Mouse (Mus musculus): ENCODE measurements around the gene Rab11fip3. TPM values are rescaled to one million over a fixed set of nuclear protein-coding genes. Genes with fewer than 3 reads are reported as not detected.

The Rab11fip3 gene
- polyA plus RNA-seq, 1 experiment: 4.0 TPM

DNA sequence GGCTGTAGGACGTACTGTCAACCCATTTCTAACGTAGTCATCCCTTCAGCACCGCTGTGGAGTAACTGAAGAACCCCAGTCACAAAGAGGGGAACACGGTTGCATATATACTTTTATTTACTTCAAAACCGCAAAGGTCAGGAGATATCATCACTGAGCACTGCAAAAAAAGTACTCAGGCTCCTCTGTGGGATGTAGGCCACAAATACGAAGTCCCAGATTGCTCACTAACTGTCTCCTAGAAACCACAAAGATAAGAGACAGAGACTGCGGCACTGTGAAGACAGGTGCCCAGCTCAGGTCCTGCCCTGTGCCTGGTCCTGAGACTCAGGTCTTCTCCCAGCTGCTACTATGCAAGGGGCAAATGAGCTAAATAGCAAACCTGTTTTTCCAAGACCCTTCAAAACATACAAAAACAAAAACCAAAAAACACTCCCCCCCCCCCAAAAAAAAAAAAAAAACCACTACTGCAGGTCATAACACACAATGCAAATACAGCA, 48.5 kb downstream of the Rab11fip3 start:
- no peak for TF ChIP-seq GATA1 (IDR thresholded peaks at IDR 0.05; ENCODE audit: borderline replicate concordance, low read length)
- TF ChIP-seq FLI1 (IDR thresholded peaks at IDR 0.05; ENCODE audit: low read length): no peak
- no peaks in the 10 kb centered on the region for H3K36me3 ChIP-seq (replicated peaks; ENCODE audit: low read length)
- H3K4me1 ChIP-seq: peaks cover 7% of the 10 kb centered on the region
- H3K27me3 ChIP-seq (replicated peaks): peaks cover 46% of the 10 kb centered on the region
- no peak overlapping the region for H3K4me3 ChIP-seq (replicated peaks)
- H3K9me3 ChIP-seq: no peaks in the 10 kb centered on the region

DNA sequence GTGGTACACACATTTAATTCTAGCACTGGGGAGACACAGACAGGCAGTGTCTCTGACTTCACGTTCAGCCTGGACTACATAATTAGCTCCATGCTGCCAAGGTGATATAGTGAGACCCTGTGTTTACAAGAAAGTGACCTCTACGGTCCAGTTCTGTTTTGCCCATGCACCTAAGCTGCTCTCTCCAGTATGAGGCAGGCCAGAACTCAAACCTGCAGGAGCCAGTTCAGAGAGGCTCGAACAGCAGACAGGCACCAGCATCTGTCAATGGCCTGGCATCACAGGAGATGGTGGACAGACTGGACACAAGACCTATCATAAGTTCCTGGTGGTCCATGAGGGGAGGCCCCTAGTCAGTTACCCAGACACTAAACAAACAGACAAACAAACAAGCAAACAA, 51.0 kb downstream of the Rab11fip3 start:
- H3K9me3 ChIP-seq: no peaks in the 10 kb centered on the region
- no peaks in the 10 kb centered on the region for H3K36me3 ChIP-seq (replicated peaks; ENCODE audit: low read length)
- H3K4me3 ChIP-seq (replicated peaks): no peak overlapping the region
- H3K27me3 ChIP-seq (replicated peaks): peaks cover 46% of the 10 kb centered on the region
- peaks cover 7% of the 10 kb centered on the region for H3K4me1 ChIP-seq
- TF ChIP-seq GATA1 (IDR thresholded peaks at IDR 0.05; ENCODE audit: borderline replicate concordance, low read length) (no peak), FLI1 (IDR thresholded peaks at IDR 0.05; ENCODE audit: low read length) (no peak)

GRCm38 (mm10) chr17:26017949-26018348, 51.4 kb downstream of the Rab11fip3 start:
- no peaks in the 10 kb centered on the region for H3K9me3 ChIP-seq
- peaks cover 7% of the 10 kb centered on the region for H3K4me1 ChIP-seq
- H3K36me3 ChIP-seq (replicated peaks; ENCODE audit: low read length): no peaks in the 10 kb centered on the region
- H3K4me3 ChIP-seq (replicated peaks): no peak overlapping the region
- H3K27me3 ChIP-seq (replicated peaks): peaks cover 46% of the 10 kb centered on the region
- TF ChIP-seq GATA1 (IDR thresholded peaks at IDR 0.05; ENCODE audit: borderline replicate concordance, low read length) (no peak), FLI1 (IDR thresholded peaks at IDR 0.05; ENCODE audit: low read length) (no peak)

GRCm38 (mm10) chr17:26017021-26017420, 52.3 kb downstream of the Rab11fip3 start:
- H3K4me1 ChIP-seq: peaks cover 7% of the 10 kb centered on the region

GRCm38 (mm10) chr17:26013711-26014110, 55.6 kb downstream of the Rab11fip3 start:
- TF ChIP-seq GATA1 (IDR thresholded peaks at IDR 0.05; ENCODE audit: borderline replicate concordance, low read length) (no peak), FLI1 (IDR thresholded peaks at IDR 0.05; ENCODE audit: low read length) (no peak)
- peaks cover 18% of the 10 kb centered on the region for H3K4me1 ChIP-seq
- H3K9me3 ChIP-seq: no peaks in the 10 kb centered on the region
- no peaks in the 10 kb centered on the region for H3K36me3 ChIP-seq (replicated peaks; ENCODE audit: low read length)
- H3K4me3 ChIP-seq (replicated peaks): no peak overlapping the region
- H3K27me3 ChIP-seq (replicated peaks): peaks cover 43% of the 10 kb centered on the region

More at GRCm38 (mm10) chr17:26017021-26017420, 52.3 kb downstream of the Rab11fip3 start:
- Histone ChIP-seq H3K4me3 (replicated peaks) (no peak overlapping the region), H3K9me3 (no peaks in the 10 kb centered on the region), H3K36me3 (replicated peaks; ENCODE audit: low read length) (no peaks in the 10 kb centered on the region), H3K27me3 (replicated peaks) (peaks cover 43% of the 10 kb centered on the region)
- TF ChIP-seq FLI1 (IDR thresholded peaks at IDR 0.05; ENCODE audit: low read length): no peak
- TF ChIP-seq GATA1 (IDR thresholded peaks at IDR 0.05; ENCODE audit: borderline replicate concordance, low read length): no peak

DNA sequence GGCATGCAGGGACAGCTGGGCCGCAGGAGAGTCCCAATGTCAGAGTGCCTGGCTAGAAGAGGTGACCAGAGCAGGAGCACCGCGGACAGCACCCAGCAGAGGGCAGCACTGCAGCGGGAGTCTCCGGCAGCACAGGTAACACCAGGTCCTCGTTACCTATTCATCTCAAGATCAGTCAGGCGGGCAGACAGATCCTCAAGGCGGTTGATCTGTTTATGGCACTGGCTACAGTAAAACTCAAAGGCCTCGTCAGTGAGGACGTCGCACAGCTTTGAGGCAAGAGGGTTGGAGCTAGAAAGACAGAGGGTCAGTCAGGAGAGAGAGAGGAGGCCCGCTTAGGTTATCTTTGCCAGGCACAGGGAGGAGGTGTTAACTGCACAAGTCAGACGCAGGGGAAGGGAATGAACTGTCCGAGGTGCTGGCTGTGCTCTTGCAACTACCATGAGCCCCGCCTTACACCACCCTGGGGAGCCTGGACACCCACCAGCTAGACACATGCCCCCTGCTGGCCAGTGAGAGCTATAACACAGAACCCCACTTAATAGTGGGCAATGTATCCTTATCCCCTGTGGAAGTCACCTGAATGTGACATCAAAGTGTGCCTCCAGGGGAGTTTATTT, 57.4 kb downstream of the Rab11fip3 start:
- H3K27me3 ChIP-seq (replicated peaks): peaks cover 49% of the 10 kb centered on the region
- peaks cover 36% of the 10 kb centered on the region for H3K4me1 ChIP-seq
- H3K4me3 ChIP-seq (replicated peaks): peak overlapping the region; percentile 62
- no peaks in the 10 kb centered on the region for H3K36me3 ChIP-seq (replicated peaks; ENCODE audit: low read length)
- no peaks in the 10 kb centered on the region for H3K9me3 ChIP-seq
- TF ChIP-seq GATA1 (IDR thresholded peaks at IDR 0.05; ENCODE audit: borderline replicate concordance, low read length) (no peak; the same call in 2 of the 3 replicates), FLI1 (IDR thresholded peaks at IDR 0.05; ENCODE audit: low read length) (no peak)

GRCm38 (mm10) chr17:26009540-26009939, 59.8 kb downstream of the Rab11fip3 start:
- Histone ChIP-seq H3K27me3 (replicated peaks) (peaks cover 66% of the 10 kb centered on the region), H3K36me3 (replicated peaks; ENCODE audit: low read length) (no peaks in the 10 kb centered on the region), H3K4me1 (peaks cover 60% of the 10 kb centered on the region), H3K4me3 (replicated peaks) (peak overlapping the region; percentile 68), H3K9me3 (no peaks in the 10 kb centered on the region)
- TF ChIP-seq GATA1 (IDR thresholded peaks at IDR 0.05; ENCODE audit: borderline replicate concordance, low read length) (no peak), FLI1 (IDR thresholded peaks at IDR 0.05; ENCODE audit: low read length) (no peak)

- peak overlapping the region; percentile 51 for H3K4me3 ChIP-seq (replicated peaks)
- peaks cover 2% of the 10 kb centered on the region for H3K9me3 ChIP-seq
- TF ChIP-seq GATA1 (IDR thresholded peaks at IDR 0.05; ENCODE audit: borderline replicate concordance, low read length) (no peak), FLI1 (IDR thresholded peaks at IDR 0.05; ENCODE audit: low read length) (no peak)
- peaks cover 71% of the 10 kb centered on the region for H3K27me3 ChIP-seq (replicated peaks)
- peaks cover 68% of the 10 kb centered on the region for H3K4me1 ChIP-seq
- H3K36me3 ChIP-seq (replicated peaks; ENCODE audit: low read length): no peaks in the 10 kb centered on the region
Measured at GRCm38 (mm10) chr17:26008787-26009186, 60.6 kb downstream of the Rab11fip3 start.

- Histone ChIP-seq H3K4me3 (replicated peaks) (no peak overlapping the region), H3K9me3 (peaks cover 6% of the 10 kb centered on the region), H3K36me3 (replicated peaks; ENCODE audit: low read length) (peaks cover 3% of the 10 kb centered on the region), H3K27me3 (replicated peaks) (peaks cover 73% of the 10 kb centered on the region), H3K4me1 (peaks cover 71% of the 10 kb centered on the region)
- no peak for TF ChIP-seq GATA1 (IDR thresholded peaks at IDR 0.05; ENCODE audit: borderline replicate concordance, low read length)
- no peak for TF ChIP-seq FLI1 (IDR thresholded peaks at IDR 0.05; ENCODE audit: low read length)
Measured at GRCm38 (mm10) chr17:26008331-26008730, 61.0 kb downstream of the Rab11fip3 start.

GRCm38 (mm10) chr17:26007646-26008045, 61.7 kb downstream of the Rab11fip3 start:
- Histone ChIP-seq H3K36me3 (replicated peaks; ENCODE audit: low read length) (peaks cover 3% of the 10 kb centered on the region), H3K4me3 (replicated peaks) (no peak overlapping the region), H3K27me3 (replicated peaks) (peaks cover 75% of the 10 kb centered on the region), H3K9me3 (peaks cover 6% of the 10 kb centered on the region), H3K4me1 (peaks cover 76% of the 10 kb centered on the region)
- TF ChIP-seq FLI1 (IDR thresholded peaks at IDR 0.05; ENCODE audit: low read length) (no peak), GATA1 (IDR thresholded peaks at IDR 0.05; ENCODE audit: borderline replicate concordance, low read length) (no peak)
